Mouse (Mus musculus): ENCODE measurements around the gene Sinhcaf. TPM values are rescaled to one million over a fixed set of nuclear protein-coding genes. Genes with fewer than 3 reads are reported as not detected.

Sinhcaf gene
- polyA plus RNA-seq, 1 experiment: 1.5 TPM

GRCm38 (mm10) chr6:148986003-148986402 lies 39.7 kb upstream of the Sinhcaf start:
- Histone ChIP-seq H3K36me3 (ENCODE audit: control insufficient read depth, insufficient read depth, low read length) (peaks cover 3% of the 10 kb centered on the region), H3K4me1 (ENCODE audit: control insufficient read depth, insufficient read depth, insufficient read length, low read length) (no peaks in the 10 kb centered on the region), H3K27me3 (ENCODE audit: control insufficient read depth, insufficient read depth, low read length) (no peaks in the 10 kb centered on the region), H3K27ac (ENCODE audit: insufficient read depth, low read depth, low read length) (no peak overlapping the region), H3K4me3 (ENCODE audit: low read depth, low read length) (no peak overlapping the region)
- no peak for TF ChIP-seq CTCF (IDR thresholded peaks at IDR 0.05; ENCODE audit: extremely low read depth, insufficient read length, insufficient replicate concordance, low read depth, low read length)
- no peak for TF ChIP-seq POLR2A (IDR thresholded peaks at IDR 0.05; ENCODE audit: low read depth, low read length)
- 80% methylated on average over 4 of the region's 4 CpGs for WGBS

GRCm38 (mm10) chr6:148980495-148980894 lies 34.2 kb upstream of the Sinhcaf start:
- no peak for TF ChIP-seq CTCF (IDR thresholded peaks at IDR 0.05; ENCODE audit: extremely low read depth, insufficient read length, insufficient replicate concordance, low read depth, low read length)
- no peak for TF ChIP-seq POLR2A (IDR thresholded peaks at IDR 0.05; ENCODE audit: low read depth, low read length)
- Histone ChIP-seq H3K4me1 (ENCODE audit: control insufficient read depth, insufficient read depth, insufficient read length, low read length) (no peaks in the 10 kb centered on the region), H3K4me3 (ENCODE audit: low read depth, low read length) (no peak overlapping the region), H3K36me3 (ENCODE audit: control insufficient read depth, insufficient read depth, low read length) (no peaks in the 10 kb centered on the region), H3K27me3 (ENCODE audit: control insufficient read depth, insufficient read depth, low read length) (no peaks in the 10 kb centered on the region), H3K27ac (ENCODE audit: insufficient read depth, low read depth, low read length) (no peak overlapping the region)
- WGBS: 63% methylated on average over 3 of the region's 3 CpGs

- TF ChIP-seq CTCF (IDR thresholded peaks at IDR 0.05; ENCODE audit: extremely low read depth, insufficient read length, insufficient replicate concordance, low read depth, low read length) (no peak), POLR2A (IDR thresholded peaks at IDR 0.05; ENCODE audit: low read depth, low read length) (no peak)
- Histone ChIP-seq H3K36me3 (ENCODE audit: control insufficient read depth, insufficient read depth, low read length) (no peaks in the 10 kb centered on the region), H3K4me3 (ENCODE audit: low read depth, low read length) (no peak overlapping the region), H3K27ac (ENCODE audit: insufficient read depth, low read depth, low read length) (no peak overlapping the region), H3K4me1 (ENCODE audit: control insufficient read depth, insufficient read depth, insufficient read length, low read length) (no peaks in the 10 kb centered on the region), H3K27me3 (ENCODE audit: control insufficient read depth, insufficient read depth, low read length) (no peaks in the 10 kb centered on the region)
- 91% methylated on average over 3 of the region's 3 CpGs for WGBS
Measured at GRCm38 (mm10) chr6:148975096-148975495, 28.8 kb upstream of the Sinhcaf start.

- Histone ChIP-seq H3K27me3 (ENCODE audit: control insufficient read depth, insufficient read depth, low read length) (no peaks in the 10 kb centered on the region), H3K36me3 (ENCODE audit: control insufficient read depth, insufficient read depth, low read length) (no peaks in the 10 kb centered on the region), H3K4me1 (ENCODE audit: control insufficient read depth, insufficient read depth, insufficient read length, low read length) (no peaks in the 10 kb centered on the region), H3K27ac (ENCODE audit: insufficient read depth, low read depth, low read length) (no peak overlapping the region), H3K4me3 (ENCODE audit: low read depth, low read length) (no peak overlapping the region)
- WGBS: 40% methylated on average over 2 of the region's 2 CpGs
- no peak for TF ChIP-seq POLR2A (IDR thresholded peaks at IDR 0.05; ENCODE audit: low read depth, low read length)
- TF ChIP-seq CTCF (IDR thresholded peaks at IDR 0.05; ENCODE audit: extremely low read depth, insufficient read length, insufficient replicate concordance, low read depth, low read length): no peak
Measured at GRCm38 (mm10) chr6:148972891-148973290, 26.6 kb upstream of the Sinhcaf start.

GRCm38 (mm10) chr6:148972059-148972848 lies 26.0 kb upstream of the Sinhcaf start:
- Histone ChIP-seq H3K4me1 (ENCODE audit: control insufficient read depth, insufficient read depth, insufficient read length, low read length) (no peaks in the 10 kb centered on the region), H3K4me3 (ENCODE audit: low read depth, low read length) (no peak overlapping the region), H3K27ac (ENCODE audit: insufficient read depth, low read depth, low read length) (no peak overlapping the region), H3K27me3 (ENCODE audit: control insufficient read depth, insufficient read depth, low read length) (no peaks in the 10 kb centered on the region), H3K36me3 (ENCODE audit: control insufficient read depth, insufficient read depth, low read length) (no peaks in the 10 kb centered on the region)
- TF ChIP-seq CTCF (IDR thresholded peaks at IDR 0.05; ENCODE audit: extremely low read depth, insufficient read length, insufficient replicate concordance, low read depth, low read length): no peak
- TF ChIP-seq POLR2A (IDR thresholded peaks at IDR 0.05; ENCODE audit: low read depth, low read length): no peak
- 66% methylated on average over 9 of the region's 9 CpGs for WGBS

GRCm38 (mm10) chr6:148971385-148971940 lies 25.2 kb upstream of the Sinhcaf start:
- no peak overlapping the region for H3K27ac ChIP-seq (ENCODE audit: insufficient read depth, low read depth, low read length)
- WGBS: 41% methylated on average over 9 of the region's 9 CpGs
- no peaks in the 10 kb centered on the region for H3K36me3 ChIP-seq (ENCODE audit: control insufficient read depth, insufficient read depth, low read length)
- H3K4me3 ChIP-seq (ENCODE audit: low read depth, low read length): no peak overlapping the region
- TF ChIP-seq POLR2A (IDR thresholded peaks at IDR 0.05; ENCODE audit: low read depth, low read length) (no peak), CTCF (IDR thresholded peaks at IDR 0.05; ENCODE audit: extremely low read depth, insufficient read length, insufficient replicate concordance, low read depth, low read length) (no peak)
- no peaks in the 10 kb centered on the region for H3K27me3 ChIP-seq (ENCODE audit: control insufficient read depth, insufficient read depth, low read length)
- H3K4me1 ChIP-seq (ENCODE audit: control insufficient read depth, insufficient read depth, insufficient read length, low read length): no peaks in the 10 kb centered on the region

- H3K27me3 ChIP-seq (ENCODE audit: control insufficient read depth, insufficient read depth, low read length): no peaks in the 10 kb centered on the region
Measured at GRCm38 (mm10) chr6:148961285-148961684, 15.0 kb upstream of the Sinhcaf start.

More at GRCm38 (mm10) chr6:148961285-148961684, 15.0 kb upstream of the Sinhcaf start:
- no peak overlapping the region for H3K4me3 ChIP-seq (ENCODE audit: low read depth, low read length)
- H3K4me1 ChIP-seq (ENCODE audit: control insufficient read depth, insufficient read depth, insufficient read length, low read length): no peaks in the 10 kb centered on the region
- 47% methylated on average over 1 of the region's 1 CpGs for WGBS
- no peak overlapping the region for H3K27ac ChIP-seq (ENCODE audit: insufficient read depth, low read depth, low read length)
- no peak for TF ChIP-seq POLR2A (IDR thresholded peaks at IDR 0.05; ENCODE audit: low read depth, low read length)
- TF ChIP-seq CTCF (IDR thresholded peaks at IDR 0.05; ENCODE audit: extremely low read depth, insufficient read length, insufficient replicate concordance, low read depth, low read length): no peak
- no peaks in the 10 kb centered on the region for H3K36me3 ChIP-seq (ENCODE audit: control insufficient read depth, insufficient read depth, low read length)
